Mouse (Mus musculus): ENCODE measurements around the gene Wfdc1. TPM values are rescaled to one million over a fixed set of nuclear protein-coding genes. Genes with fewer than 3 reads are reported as not detected.

Wfdc1 gene
- total and polyA plus RNA-seq, 2 experiments from 2014 or later: 22.4 to 55.0 TPM

DNA sequence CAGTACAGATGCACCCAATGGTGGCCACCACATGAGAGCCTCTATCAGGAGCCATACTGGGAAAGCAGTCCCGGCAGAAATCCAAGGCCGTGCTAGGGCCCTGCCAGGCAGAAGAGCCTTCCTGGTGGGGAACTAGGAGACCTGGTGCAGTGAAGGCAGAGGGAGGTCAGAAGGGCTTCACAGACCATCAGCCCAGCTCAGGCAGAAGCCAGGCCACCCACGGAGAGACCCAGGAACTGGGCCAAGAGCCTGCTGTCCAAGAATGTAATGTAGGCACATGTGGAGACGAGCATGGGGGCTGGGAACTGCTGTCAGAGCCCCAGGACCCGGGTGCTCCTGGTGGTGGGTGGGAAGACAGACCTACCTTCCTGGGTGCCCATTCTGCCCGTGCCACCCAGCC is 895 bp upstream of the Wfdc1 start:
- Histone ChIP-seq H3K27ac (ENCODE audit: low read depth) (peak overlapping the region; percentile 82; the same call in 1 of the 2 replicates), H3K4me1 (ENCODE audit: control insufficient read depth, insufficient read depth) (peaks cover 27% of the 10 kb centered on the region), H3K9me3 (replicated peaks; ENCODE audit: control insufficient read depth, low read length) (no peaks in the 10 kb centered on the region), H3K9ac (replicated peaks; ENCODE audit: low read depth, low read length) (no peak overlapping the region), H3K36me3 (replicated peaks; ENCODE audit: control insufficient read depth, insufficient read depth, low read length) (no peaks in the 10 kb centered on the region), H3K4me3 (ENCODE audit: low read depth, low read length) (no peak overlapping the region), H3K27me3 (ENCODE audit: control insufficient read depth, insufficient read depth, low read length) (no peaks in the 10 kb centered on the region), H3K4me2 (ENCODE audit: low read depth, low read length) (no peak overlapping the region)
- DNase-seq (ENCODE audit: low spot score) (peak; percentile 37), ATAC-seq (ENCODE audit: insufficient read depth, low read depth) (no peak)
- TF ChIP-seq CTCF (IDR thresholded peaks at IDR 0.05; ENCODE audit: low read depth) (no peak), EP300 (IDR thresholded peaks at IDR 0.05; ENCODE audit: low read depth) (no peak)
- 54% methylated on average over 6 of the region's 6 CpGs for WGBS

DNA sequence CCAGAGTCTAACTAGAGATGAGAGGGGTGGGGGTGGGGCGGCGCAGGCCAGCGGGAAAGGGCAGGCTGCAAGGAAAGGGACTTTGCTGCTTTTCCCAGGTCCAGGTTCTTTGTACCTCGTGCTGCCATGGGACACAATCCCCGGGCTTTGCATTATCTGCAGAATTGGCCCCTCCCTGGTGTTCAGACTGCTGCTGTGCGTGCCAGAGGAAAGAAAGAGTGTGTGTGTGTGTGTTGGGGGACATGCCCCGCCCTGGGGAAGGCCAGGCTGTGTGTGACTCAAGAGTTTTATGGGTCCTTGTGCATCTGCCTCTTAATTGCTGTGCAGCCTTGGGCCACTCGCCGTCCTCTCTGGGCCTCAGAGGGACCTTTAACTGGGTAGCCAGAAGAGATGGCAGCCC is 2.3 kb downstream of the Wfdc1 start:
- H3K27me3 ChIP-seq (ENCODE audit: control insufficient read depth, insufficient read depth, low read length): no peaks in the 10 kb centered on the region
- H3K9ac ChIP-seq (replicated peaks; ENCODE audit: low read depth, low read length): no peak overlapping the region
- no peaks in the 10 kb centered on the region for H3K36me3 ChIP-seq (replicated peaks; ENCODE audit: control insufficient read depth, insufficient read depth, low read length)
- no peak for ATAC-seq (ENCODE audit: insufficient read depth, low read depth)
- H3K4me1 ChIP-seq (ENCODE audit: control insufficient read depth, insufficient read depth): peaks cover 25% of the 10 kb centered on the region
- no peak for TF ChIP-seq CTCF (IDR thresholded peaks at IDR 0.05; ENCODE audit: low read depth)
- TF ChIP-seq EP300 (IDR thresholded peaks at IDR 0.05; ENCODE audit: low read depth): no peak
- no peaks in the 10 kb centered on the region for H3K9me3 ChIP-seq (replicated peaks; ENCODE audit: control insufficient read depth, low read length)
- no peak overlapping the region for H3K4me3 ChIP-seq (ENCODE audit: low read depth, low read length)
- no peak overlapping the region for H3K4me2 ChIP-seq (ENCODE audit: low read depth, low read length)
- WGBS: 70% methylated on average over 9 of the region's 9 CpGs
- DNase-seq (ENCODE audit: low spot score): no peak
- no peak overlapping the region for H3K27ac ChIP-seq (ENCODE audit: low read depth)

DNA sequence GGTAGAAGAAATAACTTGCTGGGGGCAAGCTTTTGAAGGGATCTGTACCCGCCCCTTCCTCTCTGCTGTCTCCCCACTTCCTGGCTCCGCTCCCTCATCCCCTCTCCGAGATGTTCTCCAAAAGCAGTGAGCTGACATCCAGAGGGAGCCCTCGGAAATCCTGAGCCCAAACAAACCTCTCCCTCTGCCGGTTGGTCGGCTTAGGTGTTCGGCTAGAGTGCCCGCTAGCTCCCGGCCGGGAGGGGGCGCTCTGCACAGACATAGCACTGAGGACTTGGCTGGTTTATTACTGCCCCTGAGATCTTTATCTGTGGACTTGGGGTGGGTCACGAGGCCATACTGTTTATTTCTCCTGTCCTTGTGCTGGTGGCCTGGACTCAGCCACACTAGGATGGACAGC is 3.1 kb downstream of the Wfdc1 start:
- Histone ChIP-seq H3K9me3 (replicated peaks; ENCODE audit: control insufficient read depth, low read length) (no peaks in the 10 kb centered on the region), H3K4me1 (ENCODE audit: control insufficient read depth, insufficient read depth) (peaks cover 25% of the 10 kb centered on the region), H3K4me2 (ENCODE audit: low read depth, low read length) (no peak overlapping the region), H3K4me3 (ENCODE audit: low read depth, low read length) (no peak overlapping the region), H3K36me3 (replicated peaks; ENCODE audit: control insufficient read depth, insufficient read depth, low read length) (no peaks in the 10 kb centered on the region), H3K9ac (replicated peaks; ENCODE audit: low read depth, low read length) (no peak overlapping the region), H3K27me3 (ENCODE audit: control insufficient read depth, insufficient read depth, low read length) (no peaks in the 10 kb centered on the region), H3K27ac (ENCODE audit: low read depth) (peak overlapping the region; percentile 93)
- TF ChIP-seq CTCF (IDR thresholded peaks at IDR 0.05; ENCODE audit: low read depth) (peak; percentile 39), EP300 (IDR thresholded peaks at IDR 0.05; ENCODE audit: low read depth) (no peak)
- WGBS: 67% methylated on average over 12 of the region's 12 CpGs
- ATAC-seq (ENCODE audit: insufficient read depth, low read depth) (no peak), DNase-seq (ENCODE audit: low spot score) (no peak)

DNA sequence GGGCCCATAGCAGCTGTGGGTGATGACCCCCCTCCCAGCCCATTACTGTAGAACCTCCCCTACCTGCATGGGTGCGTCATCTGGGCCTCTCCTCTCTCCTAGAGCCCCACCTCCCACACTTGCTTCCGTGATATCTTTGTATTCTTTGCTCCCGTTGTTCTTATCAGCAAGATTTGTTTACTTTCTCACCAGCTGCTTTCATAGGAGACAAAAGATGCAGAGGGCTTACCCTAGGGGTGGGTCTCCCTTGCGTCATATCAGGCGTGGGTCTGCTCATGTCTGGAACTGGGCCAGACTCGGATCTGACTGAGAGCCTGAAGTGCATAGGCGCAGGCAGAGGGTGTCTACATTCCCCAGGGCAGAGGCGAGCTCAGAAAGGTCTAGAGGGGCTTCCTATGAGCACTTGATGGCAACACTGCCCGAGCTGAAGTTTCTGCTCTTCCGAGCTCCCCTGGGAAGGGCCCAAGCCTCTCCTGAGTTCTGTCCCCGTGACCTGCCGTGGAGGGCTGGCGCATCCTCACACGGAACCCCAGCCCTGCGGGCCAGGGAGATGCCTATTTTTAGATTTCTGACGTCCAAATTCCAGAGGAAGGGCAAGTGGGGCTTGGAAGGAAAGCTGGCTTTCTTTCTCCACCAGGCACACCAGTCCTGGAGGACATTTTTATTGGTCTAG is 4.4 kb downstream of the Wfdc1 start:
- no peaks in the 10 kb centered on the region for H3K36me3 ChIP-seq (replicated peaks; ENCODE audit: control insufficient read depth, insufficient read depth, low read length)
- DNase-seq (ENCODE audit: low spot score) (peak; percentile 94), ATAC-seq (ENCODE audit: insufficient read depth, low read depth) (peak; percentile 89)
- H3K4me2 ChIP-seq (ENCODE audit: low read depth, low read length): peak overlapping the region; percentile 52
- no peaks in the 10 kb centered on the region for H3K27me3 ChIP-seq (ENCODE audit: control insufficient read depth, insufficient read depth, low read length)
- TF ChIP-seq CTCF (IDR thresholded peaks at IDR 0.05; ENCODE audit: low read depth) (no peak), EP300 (IDR thresholded peaks at IDR 0.05; ENCODE audit: low read depth) (peak; percentile 47; the same call in 1 of the 2 replicates)
- H3K9me3 ChIP-seq (replicated peaks; ENCODE audit: control insufficient read depth, low read length): no peaks in the 10 kb centered on the region
- peak overlapping the region; percentile 20 for H3K4me3 ChIP-seq (ENCODE audit: low read depth, low read length)
- H3K27ac ChIP-seq (ENCODE audit: low read depth): peak overlapping the region; percentile 93
- WGBS: 4% methylated on average over 16 of the region's 16 CpGs
- peaks cover 19% of the 10 kb centered on the region for H3K4me1 ChIP-seq (ENCODE audit: control insufficient read depth, insufficient read depth)
- peak overlapping the region; percentile 49 for H3K9ac ChIP-seq (replicated peaks; ENCODE audit: low read depth, low read length)

DNA sequence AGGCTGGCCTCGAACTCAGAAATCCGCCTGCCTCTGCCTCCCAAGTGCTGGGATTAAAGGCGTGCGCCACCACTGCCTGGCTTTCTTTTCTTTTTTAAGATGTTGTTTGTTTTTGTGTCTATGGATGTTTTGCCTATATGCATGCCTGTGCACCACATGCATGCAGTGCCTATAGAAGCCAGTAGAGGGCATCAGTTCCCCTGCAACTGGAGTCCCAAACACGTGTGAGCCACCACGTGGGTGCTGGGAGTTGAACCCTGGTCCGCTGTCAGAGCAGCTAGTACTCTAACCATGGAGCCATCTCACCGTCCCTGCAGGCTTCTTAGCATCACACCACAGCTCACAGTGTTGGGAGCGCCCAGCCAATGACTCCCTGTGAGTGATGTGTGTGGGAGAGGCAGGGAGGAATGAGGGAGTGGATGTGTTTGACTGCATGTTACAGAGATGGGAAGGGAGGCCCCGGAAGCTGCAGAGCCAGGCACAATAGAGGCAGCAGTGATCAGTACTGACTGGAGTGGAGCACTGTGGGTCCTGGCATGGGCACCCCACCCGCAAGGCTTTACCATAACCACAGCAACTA is 7.9 kb downstream of the Wfdc1 start:
- Histone ChIP-seq H3K4me2 (ENCODE audit: low read depth, low read length) (no peak overlapping the region), H3K4me3 (ENCODE audit: low read depth, low read length) (no peak overlapping the region), H3K4me1 (ENCODE audit: control insufficient read depth, insufficient read depth) (peaks cover 19% of the 10 kb centered on the region; the same call in 1 of the 2 replicates), H3K27ac (ENCODE audit: low read depth) (no peak overlapping the region), H3K36me3 (replicated peaks; ENCODE audit: control insufficient read depth, insufficient read depth, low read length) (no peaks in the 10 kb centered on the region), H3K9me3 (replicated peaks; ENCODE audit: control insufficient read depth, low read length) (no peaks in the 10 kb centered on the region), H3K27me3 (ENCODE audit: control insufficient read depth, insufficient read depth, low read length) (no peaks in the 10 kb centered on the region), H3K9ac (replicated peaks; ENCODE audit: low read depth, low read length) (no peak overlapping the region)
- WGBS: 75% methylated on average over 9 of the region's 11 CpGs
- ATAC-seq (ENCODE audit: insufficient read depth, low read depth) (no peak), DNase-seq (ENCODE audit: low spot score) (no peak)
- TF ChIP-seq CTCF (IDR thresholded peaks at IDR 0.05; ENCODE audit: low read depth): no peak; the same call in 1 of the 2 replicates
- TF ChIP-seq EP300 (IDR thresholded peaks at IDR 0.05; ENCODE audit: low read depth): no peak
